Mouse (Mus musculus) embryo, embryonic 10.5 days (tissue): ENCODE data around the gene Arih2.
A peak's percentile ranks its signal among the peaks of the same experiment; 100 is the strongest.

Experiments used
- DNase-seq: peaks from one replicate; pipeline ENCODE4 v3.0.0-alpha.2; 2015; ENCODE audit warnings: low spot score

Arih2 gene

DNA sequence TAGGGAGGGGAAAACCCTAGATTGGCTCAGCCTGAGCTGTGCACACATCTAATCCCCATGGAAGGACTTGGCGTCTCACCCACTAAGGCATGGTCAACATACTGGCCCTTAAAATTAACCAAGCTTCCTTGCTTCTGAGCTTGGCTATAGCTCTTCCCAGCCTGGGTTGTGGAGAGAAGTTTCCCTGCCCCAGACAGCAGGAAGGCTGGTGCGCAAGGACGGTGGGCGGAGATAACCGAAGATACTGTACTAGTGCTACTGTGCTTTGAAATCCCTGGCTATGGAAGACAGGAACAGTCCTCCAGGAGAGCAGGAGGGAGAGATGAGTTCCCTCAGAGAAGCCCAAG, 69.9 kb downstream of the Arih2 start:
- DNase-seq: no peak

DNA sequence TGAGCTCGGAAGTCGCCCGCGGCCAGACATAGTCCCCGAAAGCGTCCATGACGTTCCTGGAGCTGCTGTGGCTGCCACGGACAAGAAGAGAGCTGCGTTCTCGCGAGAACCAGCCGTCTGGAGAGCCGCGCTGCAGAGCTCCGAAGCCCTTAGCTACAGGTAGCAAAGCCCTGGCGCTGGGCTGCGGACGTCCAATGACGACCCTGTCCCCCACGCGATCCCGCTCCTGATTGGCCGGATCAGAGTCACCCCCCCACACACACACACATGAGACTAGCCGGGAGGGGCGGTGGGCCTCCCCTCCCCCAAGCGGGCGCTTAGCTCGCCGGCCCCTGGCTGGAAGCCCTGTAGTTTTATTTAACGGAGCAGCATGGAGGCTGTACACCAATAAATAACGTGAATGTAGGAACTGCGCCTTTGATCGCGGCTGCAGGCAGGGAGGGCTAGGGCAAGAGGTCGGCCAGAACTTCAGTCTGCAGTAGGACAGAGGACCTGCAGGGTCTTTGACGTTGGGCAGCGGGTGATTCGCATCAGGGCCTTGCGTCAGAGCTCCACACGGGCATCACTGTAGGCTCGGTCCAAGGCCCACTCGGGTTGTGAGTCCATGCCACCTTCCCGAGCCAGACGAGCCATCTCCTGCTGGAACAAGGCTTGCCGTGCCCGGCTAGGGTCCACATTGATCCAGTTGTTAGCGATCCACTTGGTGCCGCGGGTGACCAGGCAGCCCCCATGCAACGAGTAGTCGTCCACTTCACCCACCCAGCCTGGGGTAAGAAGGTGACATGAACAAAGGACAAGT, 70.4 kb downstream of the Arih2 start, which contains the start of gene Wdr6:
Gene Wdr6 (minus strand): TSS at position 195 of the 799 bp plus-strand sequence.
- DNase-seq: peak; percentile 98

DNA sequence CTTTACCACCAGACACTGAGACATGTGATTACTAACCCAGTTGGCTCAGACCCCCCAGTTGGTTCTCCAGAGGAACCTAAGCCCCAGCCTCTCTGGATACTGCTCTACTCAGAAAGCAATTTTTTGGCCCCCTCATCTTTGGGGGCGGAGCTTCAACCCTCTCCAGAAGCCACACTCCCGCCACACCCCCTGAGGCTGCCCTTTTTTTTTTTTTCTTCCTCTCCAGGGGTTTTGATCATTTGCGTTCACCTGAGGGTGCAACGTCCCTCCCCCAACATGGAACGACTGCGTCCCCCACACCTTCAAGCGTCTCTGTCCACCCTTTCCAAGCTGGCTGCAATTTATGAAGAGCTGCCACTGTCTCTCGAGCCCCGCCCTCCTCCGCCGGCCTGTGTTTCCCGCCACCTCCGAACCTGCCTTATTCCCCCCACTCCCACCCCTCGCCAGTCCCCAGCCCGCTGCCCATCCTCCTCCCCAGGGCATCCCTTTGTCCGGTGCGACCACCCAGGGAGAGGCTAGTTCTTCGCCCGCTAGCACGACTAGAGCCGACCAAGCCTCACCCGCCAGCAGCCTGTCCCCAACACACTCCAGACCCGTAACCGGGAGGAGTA, 71.1 kb downstream of the Arih2 start:
- DNase-seq: peak; percentile 72

GRCm38 (mm10) chr9:108577025-108577424, 72.2 kb downstream of the Arih2 start:
- no peak for DNase-seq

DNA sequence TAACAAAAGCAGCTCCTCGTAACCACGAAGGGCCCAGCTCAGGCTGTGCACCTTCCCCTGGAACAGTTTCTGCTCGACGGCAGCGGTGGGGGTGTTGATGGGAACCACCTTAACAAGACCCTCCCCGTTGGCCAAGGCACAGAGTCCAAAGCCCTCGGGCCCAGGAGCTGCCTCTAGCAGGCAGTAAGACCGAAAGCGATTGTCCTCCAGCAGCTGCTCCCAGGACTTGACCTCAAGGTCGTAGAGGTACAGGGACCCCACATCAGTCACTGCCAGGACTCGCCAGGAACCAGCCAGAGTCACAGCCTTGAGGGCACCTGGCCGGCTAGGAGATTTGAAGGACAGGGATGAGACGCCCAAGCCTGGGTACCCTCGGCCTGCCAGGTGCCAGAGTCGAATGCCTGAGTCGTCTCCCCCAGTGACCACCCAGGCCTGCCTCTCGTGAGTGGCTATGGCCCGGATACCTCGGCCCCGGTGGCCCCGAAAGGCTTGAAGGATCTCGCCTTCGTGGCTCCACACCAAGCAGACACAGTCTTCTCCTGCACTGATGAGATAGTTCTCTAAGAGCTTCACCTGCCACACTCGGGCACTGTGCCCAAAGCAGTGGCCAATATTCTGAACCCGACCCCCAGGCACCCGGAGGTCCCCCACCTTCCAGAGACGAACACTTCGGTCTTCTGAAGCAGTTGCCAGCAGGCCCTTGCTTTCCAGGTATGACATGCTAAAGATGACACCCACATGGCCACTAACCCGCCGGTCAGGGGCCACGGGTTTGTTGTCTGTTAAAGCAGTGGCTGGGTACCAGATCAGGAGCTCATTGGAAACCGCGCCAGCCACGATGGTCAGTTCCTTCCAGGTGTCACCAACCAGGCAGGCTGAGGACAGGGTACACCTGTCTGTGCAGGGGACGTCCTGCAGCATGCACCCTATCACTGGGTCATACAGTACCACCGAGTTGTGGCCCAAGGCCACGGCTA, 73.6 kb downstream of the Arih2 start:
- DNase-seq: no peak

DNA sequence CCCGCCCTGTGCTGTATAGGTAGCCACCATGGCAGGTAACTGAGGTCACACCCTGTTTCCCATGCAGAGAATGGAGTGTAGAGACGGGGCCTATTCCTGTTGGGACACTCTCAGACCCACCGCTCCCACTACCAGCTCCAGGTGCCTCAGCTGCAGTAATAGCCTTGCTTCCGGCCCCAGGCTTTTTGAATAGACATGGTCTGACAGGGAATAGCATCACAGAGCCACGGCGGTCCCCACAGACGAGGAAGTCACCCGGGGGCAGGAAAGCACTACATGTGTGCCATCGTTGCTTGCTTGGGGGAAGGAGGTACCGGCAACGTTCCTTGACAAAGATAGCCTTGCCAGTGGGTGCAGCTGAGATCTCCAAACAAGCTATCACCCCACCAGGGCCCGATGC, 74.3 kb downstream of the Arih2 start:
- no peak for DNase-seq

DNA sequence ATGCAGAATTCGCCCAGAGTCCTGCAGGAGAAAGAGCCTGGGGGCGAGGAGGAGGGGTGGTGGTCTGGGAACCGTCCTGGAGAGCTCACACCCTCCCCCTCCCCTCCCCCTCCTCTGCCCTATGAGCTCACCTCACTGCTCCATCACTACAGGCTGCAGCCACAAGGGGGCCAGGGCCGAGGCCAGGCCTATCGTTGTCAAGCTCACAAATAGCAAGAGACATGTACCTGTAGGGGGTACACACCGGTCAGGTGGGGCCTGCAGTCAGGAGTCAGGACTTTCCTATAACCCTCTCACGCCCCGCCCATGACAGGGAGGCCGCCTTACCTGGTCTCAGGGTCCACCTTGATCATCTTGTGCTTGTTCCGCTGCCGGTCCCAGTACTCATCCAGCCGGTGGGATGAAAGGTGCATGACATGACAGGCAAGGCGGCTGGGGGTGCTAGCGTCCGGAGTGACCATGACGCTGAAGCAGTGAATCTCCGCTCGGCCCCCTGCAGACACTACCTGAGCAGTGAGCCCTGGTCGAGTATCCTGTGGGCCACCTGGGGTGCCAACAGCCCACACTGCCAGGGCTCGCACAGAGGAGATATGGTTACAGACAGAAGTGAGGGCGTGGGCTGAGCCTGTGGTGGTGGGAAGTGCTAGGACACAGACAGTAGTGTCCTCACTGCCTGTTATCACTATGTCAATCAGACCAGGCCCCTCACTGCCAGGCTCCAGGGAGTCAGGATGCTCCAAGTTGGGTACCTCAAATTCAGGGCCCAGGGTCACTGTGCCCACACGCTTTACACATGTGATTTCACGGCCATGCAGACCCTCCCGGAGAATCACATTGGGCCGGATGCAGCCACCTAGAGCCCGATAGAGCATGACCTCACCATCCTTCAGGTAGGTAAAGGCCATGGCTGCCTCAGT, 75.2 kb downstream of the Arih2 start:
- DNase-seq: peak; percentile 83

- no peak for DNase-seq
These were observed 76.9 kb downstream of the Arih2 start for GRCm38 (mm10) chr9:108572321-108572720.

DNA sequence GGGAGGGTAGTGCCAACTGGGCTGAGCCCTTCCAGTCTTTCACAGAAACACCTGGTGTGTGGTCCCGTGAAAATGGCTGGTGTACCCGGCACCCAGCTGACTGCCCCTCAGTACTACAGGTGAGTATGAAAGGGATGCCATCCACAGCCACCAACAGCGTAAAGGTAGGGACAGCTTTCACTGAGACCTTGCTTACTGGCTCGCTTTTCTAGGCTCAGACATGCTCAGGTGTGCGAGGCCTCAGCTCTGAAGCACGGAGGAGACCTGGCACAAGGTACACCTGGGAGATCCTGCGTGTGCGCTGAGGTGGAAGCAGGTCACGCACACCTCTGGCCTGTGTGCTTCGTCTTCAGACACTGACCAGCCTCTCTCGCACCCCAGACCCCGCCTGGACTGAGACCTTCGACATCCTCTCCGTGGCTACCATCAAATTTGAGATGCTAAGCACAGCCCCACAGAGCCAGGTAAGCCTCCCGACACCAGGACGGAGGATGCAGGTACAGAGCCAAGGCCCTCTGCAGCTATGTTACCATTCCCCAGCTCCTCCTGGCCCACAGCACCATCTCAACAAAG, 77.7 kb downstream of the Arih2 start:
- DNase-seq: no peak

GRCm38 (mm10) chr9:108570207-108570896, 78.8 kb downstream of the Arih2 start:
- peak; percentile 90 for DNase-seq

DNA sequence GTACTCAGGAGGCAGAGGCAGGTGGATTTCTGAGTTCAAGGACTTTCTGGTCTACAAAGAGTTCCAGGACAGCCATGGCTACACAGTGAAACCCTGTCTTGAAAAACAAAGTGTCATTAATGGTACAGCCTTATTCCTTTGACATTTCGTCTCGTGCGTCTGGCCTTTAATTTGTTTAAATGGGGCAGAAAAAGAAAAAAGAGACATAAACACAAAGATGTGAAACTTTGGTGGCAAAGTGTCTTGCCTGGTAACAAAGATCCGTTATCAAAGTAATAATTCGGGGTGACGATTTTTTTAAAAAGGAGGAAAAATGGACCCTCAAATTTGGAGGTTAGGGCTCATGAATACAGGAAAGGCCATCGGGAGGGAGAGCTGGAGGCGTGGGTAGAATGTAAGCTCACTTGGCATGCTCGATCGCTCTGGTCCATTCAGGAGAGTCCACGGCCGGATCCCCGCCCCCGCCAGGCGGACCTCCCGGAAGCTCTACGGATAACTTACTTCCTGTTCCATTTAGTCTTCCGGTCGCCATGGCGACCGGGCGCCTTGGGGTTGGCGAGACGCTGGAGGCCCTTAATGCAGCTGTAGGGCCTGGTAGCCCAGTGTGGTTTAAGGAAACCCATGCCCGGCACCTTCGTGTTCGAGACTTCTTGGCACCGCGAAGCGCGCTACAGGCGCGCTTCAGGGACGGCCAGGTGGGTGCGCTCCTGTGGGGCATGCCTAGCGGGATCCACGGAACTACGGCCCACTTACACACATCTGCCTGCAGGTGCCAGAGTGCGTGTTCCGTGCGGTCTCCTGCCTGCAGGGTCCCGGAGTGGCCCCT, 79.6 kb downstream of the Arih2 start, which contains the start of gene Dalrd3:
Gene Dalrd3 (plus strand): TSS at position 506 of the 826 bp plus-strand sequence.
- DNase-seq: peak; percentile 97

GRCm38 (mm10) chr9:108568511-108568921, 80.7 kb downstream of the Arih2 start:
- DNase-seq: no peak

DNA sequence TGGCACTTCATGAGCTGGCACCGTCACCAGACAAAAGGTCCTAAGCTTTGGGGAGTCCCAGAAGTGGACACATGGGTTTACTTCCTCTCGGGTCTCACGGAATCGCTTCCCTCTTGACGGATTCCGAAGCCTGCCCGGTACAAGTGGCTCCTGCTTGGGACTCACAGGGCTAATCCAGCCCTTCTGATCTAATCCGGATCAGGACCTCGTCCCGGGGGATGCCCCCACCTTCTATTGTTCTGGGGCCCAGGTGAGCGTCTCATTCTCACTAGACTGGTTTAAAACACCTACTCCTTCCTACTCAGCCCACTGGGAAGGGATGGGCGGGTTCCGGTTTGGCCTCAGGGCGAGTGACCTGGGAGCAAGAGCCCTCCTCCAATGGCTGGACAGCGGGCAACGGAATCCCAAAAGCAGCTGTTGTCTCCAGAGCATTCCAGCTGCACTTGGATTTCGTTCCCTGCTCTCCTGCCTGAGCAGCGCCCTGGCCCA, 81.2 kb downstream of the Arih2 start:
- no peak for DNase-seq

DNA sequence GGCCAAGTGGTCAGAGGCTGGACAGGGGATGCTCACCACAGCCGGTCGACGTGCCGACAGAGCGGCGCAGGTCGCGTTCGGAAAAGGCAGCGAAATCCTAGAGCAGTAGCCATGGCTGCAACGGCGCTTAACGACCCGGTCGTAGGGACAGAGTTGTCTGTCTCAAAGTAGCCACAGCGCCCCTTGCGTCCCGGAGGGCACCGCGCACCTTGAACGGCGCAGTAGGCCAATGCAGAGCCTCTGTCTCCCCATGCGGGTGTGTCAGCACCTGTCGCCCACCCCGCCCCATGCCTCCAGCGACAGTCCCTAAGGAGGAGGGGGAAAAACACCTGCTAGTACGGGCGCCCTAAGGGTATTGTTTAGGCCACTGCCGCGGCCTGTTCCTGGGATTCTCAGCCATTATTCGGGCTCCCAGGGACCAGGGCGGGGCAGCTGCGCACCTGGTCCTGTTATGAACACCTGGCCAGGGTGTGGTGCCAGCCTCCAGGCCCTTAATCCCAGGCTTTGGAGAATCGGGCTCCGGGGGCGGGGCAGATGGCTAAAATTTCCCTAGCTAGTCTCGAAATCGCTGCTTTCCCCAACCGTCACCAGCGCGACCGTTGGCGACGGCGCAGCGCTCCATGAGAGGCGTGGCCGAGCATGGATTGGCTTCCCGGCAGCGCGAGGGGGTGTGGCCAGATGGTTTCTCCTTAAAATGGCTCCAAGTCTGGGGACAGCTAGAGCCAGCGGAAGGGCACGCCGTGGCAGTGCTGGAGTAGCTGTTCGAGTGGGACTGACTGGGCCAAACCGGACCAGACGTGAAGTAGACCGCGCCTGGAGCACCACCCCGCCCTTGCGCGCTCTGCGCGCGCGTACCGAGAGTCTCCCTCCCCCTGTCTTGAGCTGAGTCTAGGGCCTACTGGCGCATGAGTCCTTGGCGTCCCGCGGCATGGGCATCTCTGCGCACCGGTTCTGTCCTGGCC, 82.1 kb downstream of the Arih2 start, which contains the start of gene Ndufaf3:
Gene Ndufaf3 (minus strand): TSS at position 620 of the 962 bp plus-strand sequence.
- peak; percentile 96 for DNase-seq

GRCm38 (mm10) chr9:108565881-108566814, 83.0 kb downstream of the Arih2 start:
- no peak for DNase-seq

- no peak for DNase-seq
These were observed 85.1 kb downstream of the Arih2 start for GRCm38 (mm10) chr9:108564131-108564530.

DNA sequence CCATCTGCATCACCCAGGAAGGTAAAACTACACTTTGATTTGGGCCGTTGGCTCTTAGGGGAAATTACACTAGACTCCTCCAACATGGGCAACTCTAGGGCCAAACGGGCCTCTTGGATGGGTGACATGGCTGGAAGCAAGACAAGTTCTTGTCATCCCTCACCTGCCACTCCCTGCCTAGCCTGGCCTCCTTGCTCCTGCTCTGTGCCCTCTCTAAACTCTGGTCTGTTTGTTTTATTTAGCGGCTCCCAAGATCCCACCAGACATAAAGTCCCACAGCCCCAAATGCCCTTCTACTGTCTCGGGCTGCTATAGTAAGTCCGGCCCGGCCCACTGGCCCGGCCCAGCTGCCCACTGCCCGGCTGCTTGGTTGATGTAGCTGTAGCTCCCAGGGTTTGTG, 85.5 kb downstream of the Arih2 start:
- DNase-seq: no peak
